Mouse (Mus musculus) cortical plate, adult 2 months (tissue): ENCODE data around the gene Wdr35.
A peak's percentile ranks its signal among the peaks of the same experiment; 100 is the strongest.

Experiments
- CTCF ChIP-seq: fragments of 200-500 bp; IDR thresholded peaks from 2 replicates; pipeline ENCODE4 v1.5.1; 2011; ENCODE audit warnings: mild to moderate bottlenecking, control low read depth, low read length; ENCODE audit not compliant: insufficient read depth; ENCODE audit errors: extremely low read depth
- POLR2A ChIP-seq: fragments of 200-500 bp; IDR thresholded peaks from 2 replicates; pipeline ENCODE4 v1.6.1; 2011; ENCODE audit warnings: mild to moderate bottlenecking, low read length, control low read depth; ENCODE audit not compliant: insufficient read depth; ENCODE audit errors: extremely low read depth

- TF ChIP-seq CTCF = no peak
- TF ChIP-seq POLR2A = peak; percentile 85
These were observed at the start of gene Wdr35 for GRCm38 (mm10) chr12:8973820-8974465.
